In the genomic region with DNA sequence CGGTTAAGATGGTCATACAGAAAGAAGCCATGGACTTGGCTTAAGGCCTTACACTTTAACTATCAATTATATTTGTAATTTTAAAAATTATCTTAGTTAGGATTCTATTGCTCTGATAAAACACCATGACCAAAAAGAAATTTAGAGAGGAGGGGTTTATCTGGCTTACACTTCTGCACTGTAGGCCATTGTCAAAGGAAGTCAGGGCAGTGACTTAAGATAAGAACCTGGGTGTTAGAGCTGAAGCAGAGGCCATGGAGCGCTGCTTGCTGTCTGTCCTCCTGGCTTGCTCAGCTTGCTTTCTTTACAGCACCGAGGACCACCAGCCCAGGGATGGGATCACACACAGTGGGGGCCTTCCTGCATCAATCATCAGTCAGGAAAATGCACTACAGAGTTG, we compare ENCODE assay signal across 23 mouse cellular contexts. TPM values are rescaled to one million over a fixed set of nuclear protein-coding genes. Genes with fewer than 3 reads are reported as not detected.
DNase-seq lines count a peak whose midpoint lies in the region; ATAC-seq and TF ChIP-seq lines count a peak whose summit lies in the region.
"Had no signal": no experiment of that assay in that cellular context is flagged by ENCODE, and none has a peak within 500 bp of the region (broad histone marks: within the 10 kb centered on the region; RNA-seq: fewer than 3 reads in every experiment).

No protein-coding gene starts in this region.

- WGBS in liver, embryonic 15.5 days (ENCODE audit: insufficient replicate concordance), result 24% methylated on average over 3 of the region's 3 CpGs
- WGBS in thymus, adult 2 months, result 87% methylated on average over 3 of the region's 3 CpGs

- H3K9ac ChIP-seq in liver, embryonic 15.5 days, result no peak overlapping the region
- H3K9ac ChIP-seq: embryonic facial prominence, embryonic 12.5 days; forebrain, embryonic 15.5 days; hindbrain, embryonic 13.5 days had no signal

- no peak for TF ChIP-seq CTCF in G1E (IDR thresholded peaks at IDR 0.05; ENCODE audit: low read depth, low read length)
- no peak for TF ChIP-seq CTCF in thymus, adult 2 months (IDR thresholded peaks at IDR 0.05; ENCODE audit: borderline replicate concordance, control insufficient read depth, extremely low read depth, insufficient read depth, low read length, poor library complexity)

- no peak overlapping the region for H3K27ac ChIP-seq in liver, embryonic 15.5 days (replicated peaks)
- no peak overlapping the region for H3K27ac ChIP-seq in thymus, adult 2 months (ENCODE audit: control insufficient read depth, insufficient read depth, low read length)
- H3K27ac ChIP-seq: embryonic facial prominence, embryonic 12.5 days; forebrain, embryonic 15.5 days; heart, embryonic 10.5 days; hindbrain, embryonic 13.5 days; hindbrain, postnatal 0 days had no signal

- no peaks in the 10 kb centered on the region for H3K9me3 ChIP-seq in G1E (replicated peaks)
- H3K9me3 ChIP-seq in liver, embryonic 15.5 days (replicated peaks), result no peaks in the 10 kb centered on the region
- H3K9me3 ChIP-seq: embryonic facial prominence, embryonic 12.5 days; forebrain, embryonic 15.5 days; heart, embryonic 10.5 days; hindbrain, embryonic 13.5 days had no signal

- H3K4me2 ChIP-seq in liver, embryonic 15.5 days, result no peak overlapping the region
- H3K4me2 ChIP-seq: embryonic facial prominence, embryonic 12.5 days; forebrain, embryonic 15.5 days; hindbrain, embryonic 13.5 days had no signal

- no peaks in the 10 kb centered on the region for H3K27me3 ChIP-seq in G1E (ENCODE audit: insufficient read depth, low read length)
- no peaks in the 10 kb centered on the region for H3K27me3 ChIP-seq in liver, embryonic 15.5 days
- H3K27me3 ChIP-seq in thymus, adult 2 months (ENCODE audit: control insufficient read depth, insufficient read depth, low read length), result no peaks in the 10 kb centered on the region
- H3K27me3 ChIP-seq: embryonic facial prominence, embryonic 12.5 days; forebrain, embryonic 15.5 days had no signal

- H3K4me1 ChIP-seq in G1E (ENCODE audit: insufficient read depth, low read depth, low read length), result peaks cover 33% of the 10 kb centered on the region
- peaks cover 23% of the 10 kb centered on the region for H3K4me1 ChIP-seq in liver, embryonic 15.5 days (replicated peaks)
- H3K4me1 ChIP-seq in thymus, adult 2 months (replicated peaks; ENCODE audit: control insufficient read depth, insufficient read depth, low read length), result no peaks in the 10 kb centered on the region
- H3K4me1 ChIP-seq: embryonic facial prominence, embryonic 12.5 days; forebrain, embryonic 15.5 days had no signal

- no peaks in the 10 kb centered on the region for H3K36me3 ChIP-seq in G1E (replicated peaks)
- no peaks in the 10 kb centered on the region for H3K36me3 ChIP-seq in liver, embryonic 15.5 days (replicated peaks)
- H3K36me3 ChIP-seq in thymus, adult 2 months (ENCODE audit: control insufficient read depth, insufficient read depth, low read length), result no peaks in the 10 kb centered on the region
- H3K36me3 ChIP-seq: embryonic facial prominence, embryonic 12.5 days; forebrain, embryonic 15.5 days; heart, embryonic 10.5 days; hindbrain, embryonic 13.5 days had no signal

- DNase-seq in G1E (ENCODE audit: low spot score), result no peak
- peak; percentile 34 for DNase-seq in c-Kit-positive CD71-positive TER-119-negative erythroid progenitor cells, embryonic 14.5 days (ENCODE audit: low read depth)
- DNase-seq in thymus, adult 2 months, result no peak
- no peak for DNase-seq in kidney, adult 11 months
- DNase-seq in T-cell, adult 2 months (ENCODE audit: low spot score), result no peak
- DNase-seq: adrenal gland, adult 2 months; adrenal gland, postnatal 25 days; cerebellum, adult 11 months; cerebellum, adult 8-10 months; cerebellum, postnatal 14 days; gastrocnemius, postnatal 36 days; heart, adult 18-20 months; heart, postnatal 10 days; heart, postnatal 4 days had no signal

- TF ChIP-seq POLR2A in thymus, adult 2 months (IDR thresholded peaks at IDR 0.05; ENCODE audit: control insufficient read depth, extremely low read depth, insufficient read depth, low read length, poor library complexity), result no peak

- ATAC-seq in G1E (ENCODE audit: extremely low read depth, insufficient number of reproducible peaks, low FRiP score, poor library complexity, severe bottlenecking), result peak; percentile 67; the same call in 1 of the 2 replicates
- ATAC-seq in liver, embryonic 15.5 days (ENCODE audit: insufficient read depth), result peak; percentile 62; the same call in 1 of the 2 replicates
- ATAC-seq: forebrain, embryonic 15.5 days; hindbrain, postnatal 0 days; Patski had no signal

- no peak overlapping the region for H3K4me3 ChIP-seq in G1E (ENCODE audit: low read depth, low read length)
- H3K4me3 ChIP-seq in liver, embryonic 15.5 days (replicated peaks), result no peak overlapping the region
- H3K4me3 ChIP-seq in thymus, adult 2 months (ENCODE audit: control insufficient read depth, insufficient read depth, low read length), result no peak overlapping the region
- H3K4me3 ChIP-seq: embryonic facial prominence, embryonic 12.5 days; forebrain, embryonic 15.5 days; heart, embryonic 10.5 days; hindbrain, embryonic 13.5 days had no signal

RNA-seq across cellular contexts. Expression of gene Gpa33, which starts 17.6 kb away (rescaled TPM):
- total RNA-seq in G1E (2014; fragmentation: Nextera tagmentation), result not detected in 2 replicates
- total RNA-seq in G1E (2017), result 0.05 TPM in 1 of 2 replicates, not detected in the other
- polyA plus RNA-seq in G1E (2012), result not detected in 2 replicates
- 0.07 and 0.09 TPM in 2 replicates for polyA plus RNA-seq in liver, embryonic 15.5 days (2015; fragmentation: Nextera tagmentation; extraction: Ambion mirVana)
- 3.8 TPM in 2 replicates for polyA plus RNA-seq in thymus, adult 2 months (2012; rRNA removed)
- total RNA-seq: gastrocnemius, adult 8-10 months; gastrocnemius, postnatal 36 days; heart, adult 18-20 months; heart, postnatal 10 days; heart, postnatal 4 days; hindbrain, postnatal 0 days had no signal
- polyA plus RNA-seq: cortical plate, adult 2 months; forebrain, embryonic 15.5 days; Patski had no signal

RNA-seq across cellular contexts. Expression of gene Dusp27, which starts 19.9 kb away (rescaled TPM):
- total RNA-seq in G1E (2014; fragmentation: Nextera tagmentation), result not detected in 2 replicates
- total RNA-seq in G1E (2017), result under 0.01 and 0.11 TPM in 2 replicates
- not detected in 2 replicates for polyA plus RNA-seq in G1E (2012)
- 0.26 and 0.53 TPM in 2 replicates for polyA plus RNA-seq in liver, embryonic 15.5 days (2015; fragmentation: Nextera tagmentation; extraction: Ambion mirVana)
- 0.08 and 0.32 TPM in 2 replicates for polyA plus RNA-seq in thymus, adult 2 months (2012; rRNA removed)
- total RNA-seq: adrenal gland, postnatal 25 days had no signal
- polyA plus RNA-seq: Patski had no signal
